ENCODE assay signal across 8 mouse cellular contexts in the genomic region with DNA sequence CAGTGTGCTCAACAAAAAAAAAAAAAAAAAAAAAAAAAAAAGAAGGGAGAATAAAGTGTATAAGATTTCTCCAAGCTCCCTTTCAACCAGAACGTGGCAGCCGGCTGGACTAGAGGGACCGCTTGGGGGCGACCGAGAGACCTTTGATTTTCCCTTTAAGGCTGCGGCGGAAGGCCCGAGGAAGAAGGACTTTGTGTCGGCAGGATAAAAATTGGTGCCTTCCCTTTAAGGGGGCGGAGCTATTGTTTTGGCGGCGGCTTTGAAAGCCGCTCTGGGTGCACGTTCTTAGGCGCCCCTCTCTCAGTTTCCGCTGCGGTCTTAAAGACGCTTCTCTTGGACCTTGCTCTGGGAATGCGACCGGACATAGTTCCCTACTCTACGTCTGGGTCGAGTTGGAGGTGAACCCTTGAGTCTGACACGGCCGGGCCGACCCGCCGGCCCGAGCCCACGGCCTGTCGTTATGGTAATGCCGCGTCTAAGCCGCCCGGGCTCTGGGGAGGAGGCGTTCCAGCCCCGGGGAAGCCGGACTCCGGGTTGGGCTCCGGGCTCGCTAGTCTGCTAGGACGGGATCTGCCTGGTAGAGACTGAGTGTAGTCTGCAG. TPM values are rescaled to one million over a fixed set of nuclear protein-coding genes. Genes with fewer than 3 reads are reported as not detected.
DNase-seq lines count a peak whose midpoint lies in the region; ATAC-seq and TF ChIP-seq lines count a peak whose summit lies in the region.

A gene (plus strand): TSS at position 253 of the 601 bp plus-strand sequence.

- no peaks in the 10 kb centered on the region for H3K27me3 ChIP-seq in embryonic facial prominence, embryonic 12.5 days
- no peaks in the 10 kb centered on the region for H3K27me3 ChIP-seq in limb, embryonic 11.5 days (ENCODE audit: control insufficient read depth, insufficient read depth, low read length)
- H3K27me3 ChIP-seq in midbrain, embryonic 13.5 days, result no peaks in the 10 kb centered on the region
- H3K27me3 ChIP-seq in small intestine, adult 2 months (ENCODE audit: control insufficient read depth, insufficient read depth, low read length), result no peaks in the 10 kb centered on the region

- H3K4me2 ChIP-seq in embryonic facial prominence, embryonic 12.5 days (replicated peaks), result peak within 1 kb of the TSS; percentile 92
- peak within 1 kb of the TSS; percentile 80 for H3K4me2 ChIP-seq in limb, embryonic 11.5 days (ENCODE audit: low read depth, severe bottlenecking)
- peak within 1 kb of the TSS; percentile 79 for H3K4me2 ChIP-seq in midbrain, embryonic 13.5 days (replicated peaks)

- peak within 1 kb of the TSS; percentile 69 for H3K9ac ChIP-seq in embryonic facial prominence, embryonic 12.5 days
- peak within 1 kb of the TSS; percentile 73 for H3K9ac ChIP-seq in limb, embryonic 11.5 days (ENCODE audit: low read length)
- peak within 1 kb of the TSS; percentile 58 for H3K9ac ChIP-seq in midbrain, embryonic 13.5 days (replicated peaks)

- peak; percentile 81 for TF ChIP-seq CTCF in small intestine, adult 2 months (IDR thresholded peaks at IDR 0.05; ENCODE audit: extremely low read depth, insufficient read length, insufficient replicate concordance, low read depth, low read length)

- H3K4me3 ChIP-seq in embryonic facial prominence, embryonic 12.5 days, result peak within 1 kb of the TSS; percentile 73
- peak within 1 kb of the TSS; percentile 83 for H3K4me3 ChIP-seq in limb, embryonic 11.5 days (ENCODE audit: low read depth, low read length)
- H3K4me3 ChIP-seq in midbrain, embryonic 13.5 days (replicated peaks), result peak within 1 kb of the TSS; percentile 49
- peak within 1 kb of the TSS; percentile 69 for H3K4me3 ChIP-seq in small intestine, adult 2 months (ENCODE audit: low read depth, low read length)

- no peak for ATAC-seq in embryonic facial prominence, embryonic 12.5 days (ENCODE audit: insufficient number of reproducible peaks, insufficient read depth, low FRiP score, low TSS enrichment)
- ATAC-seq in limb, embryonic 11.5 days (ENCODE audit: insufficient number of reproducible peaks, low FRiP score, low TSS enrichment, low read depth), result peak; percentile 55; the same call in 1 of the 2 replicates
- peak; percentile 58 for ATAC-seq in midbrain, embryonic 13.5 days

- peak within 1 kb of the TSS; percentile 30; the same call in 1 of the 2 replicates for H3K27ac ChIP-seq in embryonic facial prominence, embryonic 12.5 days
- H3K27ac ChIP-seq in limb, embryonic 11.5 days (replicated peaks; ENCODE audit: low read depth, low read length), result peak within 1 kb of the TSS; percentile 64
- no peak within 1 kb of the TSS for H3K27ac ChIP-seq in midbrain, embryonic 13.5 days
- H3K27ac ChIP-seq in small intestine, adult 2 months (ENCODE audit: insufficient read depth, low read depth, low read length), result no peak within 1 kb of the TSS

- peaks cover 5% of the 10 kb centered on the region; the same call in 1 of the 2 replicates for H3K36me3 ChIP-seq in embryonic facial prominence, embryonic 12.5 days
- 0 out of 2 replicates have a peak, but pooled peaks cover 2% of the 10 kb centered on the region for H3K36me3 ChIP-seq in limb, embryonic 11.5 days (ENCODE audit: control insufficient read depth, insufficient read depth, low read length)
- no peaks in the 10 kb centered on the region for H3K36me3 ChIP-seq in midbrain, embryonic 13.5 days
- no peaks in the 10 kb centered on the region for H3K36me3 ChIP-seq in small intestine, adult 2 months (ENCODE audit: control insufficient read depth, insufficient read depth, low read length)

- peaks cover 14% of the 10 kb centered on the region for H3K4me1 ChIP-seq in embryonic facial prominence, embryonic 12.5 days
- peaks cover 8% of the 10 kb centered on the region; the same call in 1 of the 2 replicates for H3K4me1 ChIP-seq in limb, embryonic 11.5 days (ENCODE audit: control insufficient read depth, insufficient read depth, low read length)
- H3K4me1 ChIP-seq in midbrain, embryonic 13.5 days (replicated peaks), result peaks cover 29% of the 10 kb centered on the region
- peaks cover 4% of the 10 kb centered on the region for H3K4me1 ChIP-seq in small intestine, adult 2 months (ENCODE audit: control insufficient read depth, insufficient read depth, insufficient read length, low read length)

- WGBS in embryonic facial prominence, embryonic 12.5 days, result under 1% methylated on average over 41 of the region's 41 CpGs
- WGBS in limb, embryonic 11.5 days, result under 1% methylated on average over 41 of the region's 41 CpGs
- WGBS in midbrain, embryonic 13.5 days, result under 1% methylated on average over 41 of the region's 41 CpGs
- whole genome bisulfite sequencing in small intestine, adult 2 months, result 1% methylated on average over 41 of the region's 41 CpGs

- TF ChIP-seq POLR2A in small intestine, adult 2 months (IDR thresholded peaks at IDR 0.05; ENCODE audit: low read depth, low read length), result no peak

- H3K9me3 ChIP-seq in embryonic facial prominence, embryonic 12.5 days, result no peaks in the 10 kb centered on the region
- no peaks in the 10 kb centered on the region for H3K9me3 ChIP-seq in limb, embryonic 11.5 days (ENCODE audit: control insufficient read depth, low read length)
- H3K9me3 ChIP-seq in midbrain, embryonic 13.5 days, result no peaks in the 10 kb centered on the region

- peak; percentile 98 for DNase-seq in 3T3-L1 (ENCODE audit: low read depth, low spot score)
- DNase-seq in adrenal gland, postnatal 36 days, result peak; percentile 90 to 93
- DNase-seq in heart, adult 18-20 months, result peak; percentile 91 to 99
- DNase-seq in kidney, adult 18-20 months, result peak; percentile 94
- DNase-seq in limb, embryonic 11.5 days (ENCODE audit: low spot score), result peak; percentile 100

RNA-seq across cellular contexts. Expression of the gene that starts here (rescaled TPM):
- under 1 TPM; 0.66 to 0.76 TPM for total RNA-seq in adrenal gland, postnatal 36 days (2021)
- polyA plus RNA-seq in embryonic facial prominence, embryonic 12.5 days (2016; fragmentation: Nextera tagmentation; extraction: Ambion mirVana), result 20.6 and 21.7 TPM in 2 replicates
- under 1 TPM; 0.22 to 0.28 TPM for total RNA-seq in heart, adult 18-20 months (2021)
- polyA plus RNA-seq in limb, embryonic 11.5 days (2014; fragmentation: Nextera tagmentation; extraction: Ambion mirVana), result 26.9 and 27.8 TPM in 2 replicates
- polyA plus RNA-seq in midbrain, embryonic 13.5 days (2015; fragmentation: Nextera tagmentation; extraction: Ambion mirVana), result 4.6 and 5.6 TPM in 2 replicates
- polyA plus RNA-seq in small intestine, adult 2 months (2012; rRNA removed), result 2.4 and 5.2 TPM in 2 replicates

Comparison
In these comparisons a context has a peak if more than half of its experiments do, and no peak if none do; other contexts are left out.
1. Peak in DNase-seq in adrenal gland, postnatal 36 days; RNA of the gene not detected or under 1 TPM.
2. Peak in DNase-seq in heart, adult 18-20 months; RNA of the gene not detected or under 1 TPM.
3. H3K27ac ChIP-seq: peak in embryonic facial prominence, embryonic 12.5 days (single experiment) and limb, embryonic 11.5 days (single experiment); none in midbrain, embryonic 13.5 days (single experiment) and small intestine, adult 2 months (single experiment).
4. Peak in every context shown above with its lines, with median percentiles within 50 percentile points of each other: DNase-seq, H3K4me2 ChIP-seq, H3K4me3 ChIP-seq and H3K9ac ChIP-seq.